Mouse (Mus musculus) cerebellum, adult (tissue): ENCODE measurements around the gene Mrgprf.

Source experiments
- ATAC-seq: cut with Nextera tagmentation; 2 replicates; pipeline ENCODE4 v1.9.2; 2017; ENCODE audit warnings: mild to moderate bottlenecking, moderate library complexity, mixed read lengths; ENCODE audit not compliant: insufficient number of reproducible peaks, low FRiP score, low TSS enrichment

Mrgprf gene

GRCm38 (mm10) chr7:145299562-145300320, 887 bp upstream of the Mrgprf start:
- peak; percentile 32; the same call in 1 of the 2 replicates for ATAC-seq

GRCm38 (mm10) chr7:145301008-145301340, 346 bp downstream of the Mrgprf start:
- peak; percentile 10; the same call in 1 of the 2 replicates for ATAC-seq

- ATAC-seq: no peak
These were observed 845 bp downstream of the Mrgprf start for GRCm38 (mm10) chr7:145301341-145302005.

GRCm38 (mm10) chr7:145302488-145303285, 2.1 kb downstream of the Mrgprf start:
- peak; percentile 50 for ATAC-seq

- no peak for ATAC-seq
These were observed 3.5 kb downstream of the Mrgprf start for GRCm38 (mm10) chr7:145304153-145304552.

- no peak for ATAC-seq
These were observed 7.0 kb downstream of the Mrgprf start for GRCm38 (mm10) chr7:145307636-145308035.

GRCm38 (mm10) chr7:145308061-145308675, 7.5 kb downstream of the Mrgprf start:
- ATAC-seq: no peak

- ATAC-seq: no peak
These were observed 8.2 kb downstream of the Mrgprf start for GRCm38 (mm10) chr7:145308866-145309265.

- ATAC-seq: no peak
These were observed 9.2 kb downstream of the Mrgprf start for GRCm38 (mm10) chr7:145309877-145310276.

GRCm38 (mm10) chr7:145310526-145310925, 9.9 kb downstream of the Mrgprf start:
- no peak for ATAC-seq

- no peak for ATAC-seq
These were observed 11.5 kb downstream of the Mrgprf start for GRCm38 (mm10) chr7:145312137-145312536.

GRCm38 (mm10) chr7:145314785-145315411, 14.3 kb downstream of the Mrgprf start, which contains the start of gene Mrgprd:
Gene Mrgprd, plus strand, starts transcription at chr7:145314835.
- ATAC-seq: no peak

GRCm38 (mm10) chr7:145317522-145317921, 16.9 kb downstream of the Mrgprf start:
- ATAC-seq: no peak

- ATAC-seq: peak; percentile 71; the same call in 1 of the 2 replicates
These were observed 18.9 kb downstream of the Mrgprf start for GRCm38 (mm10) chr7:145319481-145319880.

- no peak for ATAC-seq
These were observed 23.0 kb downstream of the Mrgprf start for GRCm38 (mm10) chr7:145323607-145324006.

GRCm38 (mm10) chr7:145325697-145326096, 25.1 kb downstream of the Mrgprf start:
- no peak for ATAC-seq

- ATAC-seq: no peak
These were observed 29.4 kb downstream of the Mrgprf start for GRCm38 (mm10) chr7:145329982-145330381.

GRCm38 (mm10) chr7:145330641-145331040, 30.0 kb downstream of the Mrgprf start:
- ATAC-seq: no peak

- ATAC-seq: no peak
These were observed 31.9 kb downstream of the Mrgprf start for GRCm38 (mm10) chr7:145332376-145333041.
